Mouse (Mus musculus): ENCODE measurements around the gene Gse1. TPM values are rescaled to one million over a fixed set of nuclear protein-coding genes. Genes with fewer than 3 reads are reported as not detected.

Gse1 gene
- polyA plus RNA-seq, 1 experiment = 14.7 TPM

- no peaks in the 10 kb centered on the region for H3K36me3 ChIP-seq (ENCODE audit: control insufficient read depth, insufficient read depth)
- H3K27me3 ChIP-seq (ENCODE audit: control insufficient read depth, insufficient read depth, insufficient read length) = no peaks in the 10 kb centered on the region
- TF ChIP-seq TCF12 (IDR thresholded peaks at IDR 0.05; ENCODE audit: insufficient read depth, poor library complexity, severe bottlenecking) = no peak
- TF ChIP-seq MYOG (IDR thresholded peaks at IDR 0.05; ENCODE audit: control insufficient read depth in 1 of 3, insufficient read depth in 1 of 3, insufficient read length in 2 of 3, low read depth in 2 of 3) = no peak
- TF ChIP-seq MYOD1 (IDR thresholded peaks at IDR 0.05; ENCODE audit: control insufficient read depth in 1 of 3, insufficient read length in 2 of 3, low read depth in 2 of 3) = no peak
- TF ChIP-seq POLR2AphosphoS2 (IDR thresholded peaks at IDR 0.05; ENCODE audit: insufficient read length, low read depth) = no peak
- no peak for TF ChIP-seq SRF (IDR thresholded peaks at IDR 0.05; ENCODE audit: control insufficient read depth, insufficient read length, low read depth)
- no peak for TF ChIP-seq POLR2A (IDR thresholded peaks at IDR 0.05; ENCODE audit: insufficient read length, low read depth)
- TF ChIP-seq CEBPB (IDR thresholded peaks at IDR 0.05; ENCODE audit: insufficient read depth, poor library complexity, severe bottlenecking) = no peak
- no peak for TF ChIP-seq E2F4 (IDR thresholded peaks at IDR 0.05; ENCODE audit: insufficient read depth)
- TF ChIP-seq MAX (IDR thresholded peaks at IDR 0.05; ENCODE audit: low read depth) = no peak
- no peak for TF ChIP-seq TCF3 (IDR thresholded peaks at IDR 0.05; ENCODE audit: insufficient read length, low read depth)
- no peak for TF ChIP-seq USF1 (IDR thresholded peaks at IDR 0.05; ENCODE audit: low read depth)
- no peak for TF ChIP-seq REST (IDR thresholded peaks at IDR 0.05; ENCODE audit: insufficient read depth, insufficient read length)
- H3K79me2 ChIP-seq (ENCODE audit: control insufficient read depth, insufficient read depth) = peaks cover 35% of the 10 kb centered on the region
- no peak overlapping the region for H3ac ChIP-seq (ENCODE audit: control insufficient read depth, insufficient read length)
- no peak overlapping the region for H3K4me3 ChIP-seq
- no peak overlapping the region for H3K4me2 ChIP-seq (ENCODE audit: low read depth)
Observed at GRCm38 (mm10) chr8:120248451-120248850, 20.2 kb downstream of the Gse1 start.

- H3K36me3 ChIP-seq (ENCODE audit: control insufficient read depth, insufficient read depth) = no peaks in the 10 kb centered on the region
- peak; percentile 7 to 88 (median 37) for TF ChIP-seq MYOG (IDR thresholded peaks at IDR 0.05; ENCODE audit: control insufficient read depth in 1 of 3, insufficient read depth in 1 of 3, insufficient read length in 2 of 3, low read depth in 2 of 3)
- no peak for TF ChIP-seq POLR2AphosphoS2 (IDR thresholded peaks at IDR 0.05; ENCODE audit: insufficient read length, low read depth)
- TF ChIP-seq E2F4 (IDR thresholded peaks at IDR 0.05; ENCODE audit: insufficient read depth) = no peak
- no peak for TF ChIP-seq TCF12 (IDR thresholded peaks at IDR 0.05; ENCODE audit: insufficient read depth, poor library complexity, severe bottlenecking)
- TF ChIP-seq MYOD1 (IDR thresholded peaks at IDR 0.05; ENCODE audit: control insufficient read depth in 1 of 3, insufficient read length in 2 of 3, low read depth in 2 of 3) = peak in 1 of 3 experiments; percentile 77
- no peak for TF ChIP-seq SRF (IDR thresholded peaks at IDR 0.05; ENCODE audit: control insufficient read depth, insufficient read length, low read depth)
- no peak overlapping the region for H3K4me2 ChIP-seq (ENCODE audit: low read depth)
- no peaks in the 10 kb centered on the region for H3K27me3 ChIP-seq (ENCODE audit: control insufficient read depth, insufficient read depth, insufficient read length)
- peak overlapping the region; percentile 5 for H3K4me3 ChIP-seq
- H3ac ChIP-seq (ENCODE audit: control insufficient read depth, insufficient read length) = no peak overlapping the region
- peaks cover 39% of the 10 kb centered on the region for H3K79me2 ChIP-seq (ENCODE audit: control insufficient read depth, insufficient read depth)
Observed at GRCm38 (mm10) chr8:120249800-120250336, 21.6 kb downstream of the Gse1 start.

GRCm38 (mm10) chr8:120250750-120251410 lies 22.6 kb downstream of the Gse1 start:
- Histone ChIP-seq H3K4me2 (ENCODE audit: low read depth) (peak overlapping the region; percentile 53), H3K27me3 (ENCODE audit: control insufficient read depth, insufficient read depth, insufficient read length) (no peaks in the 10 kb centered on the region), H3K36me3 (ENCODE audit: control insufficient read depth, insufficient read depth) (no peaks in the 10 kb centered on the region), H3K79me2 (ENCODE audit: control insufficient read depth, insufficient read depth) (peaks cover 37% of the 10 kb centered on the region), H3K4me3 (peak overlapping the region; percentile 5), H3ac (ENCODE audit: control insufficient read depth, insufficient read length) (no peak overlapping the region)
- TF ChIP-seq MYOG (IDR thresholded peaks at IDR 0.05; ENCODE audit: control insufficient read depth in 1 of 3, insufficient read depth in 1 of 3, insufficient read length in 2 of 3, low read depth in 2 of 3) = peak in 1 of 3 experiments; percentile 40
- no peak for TF ChIP-seq CEBPB (IDR thresholded peaks at IDR 0.05; ENCODE audit: insufficient read depth, poor library complexity, severe bottlenecking)
- TF ChIP-seq POLR2A (IDR thresholded peaks at IDR 0.05; ENCODE audit: insufficient read length, low read depth) = peak; percentile 13
- TF ChIP-seq MYOD1 (IDR thresholded peaks at IDR 0.05; ENCODE audit: control insufficient read depth in 1 of 3, insufficient read length in 2 of 3, low read depth in 2 of 3) = peak in 1 of 3 experiments; percentile 69

GRCm38 (mm10) chr8:120251411-120252035 lies 23.3 kb downstream of the Gse1 start:
- TF ChIP-seq TCF3 (IDR thresholded peaks at IDR 0.05; ENCODE audit: insufficient read length, low read depth) (peak; percentile 32), TCF12 (IDR thresholded peaks at IDR 0.05; ENCODE audit: insufficient read depth, poor library complexity, severe bottlenecking) (peak; percentile 56), MYOD1 (IDR thresholded peaks at IDR 0.05; ENCODE audit: control insufficient read depth in 1 of 3, insufficient read length in 2 of 3, low read depth in 2 of 3) (peak; percentile 84 to 97 (median 94)), MAX (IDR thresholded peaks at IDR 0.05; ENCODE audit: low read depth) (no peak), POLR2AphosphoS2 (IDR thresholded peaks at IDR 0.05; ENCODE audit: insufficient read length, low read depth) (no peak), MYOG (IDR thresholded peaks at IDR 0.05; ENCODE audit: control insufficient read depth in 1 of 3, insufficient read depth in 1 of 3, insufficient read length in 2 of 3, low read depth in 2 of 3) (peak; percentile 78 to 94 (median 87))
- Histone ChIP-seq H3K4me2 (ENCODE audit: low read depth) (peak overlapping the region; percentile 53), H3K36me3 (ENCODE audit: control insufficient read depth, insufficient read depth) (no peaks in the 10 kb centered on the region), H3K79me2 (ENCODE audit: control insufficient read depth, insufficient read depth) (peaks cover 34% of the 10 kb centered on the region), H3ac (ENCODE audit: control insufficient read depth, insufficient read length) (no peak overlapping the region), H3K4me3 (peak overlapping the region; percentile 5), H3K27me3 (ENCODE audit: control insufficient read depth, insufficient read depth, insufficient read length) (no peaks in the 10 kb centered on the region)

GRCm38 (mm10) chr8:120253626-120254025 lies 25.4 kb downstream of the Gse1 start:
- H3K79me2 ChIP-seq (ENCODE audit: control insufficient read depth, insufficient read depth) = peaks cover 28% of the 10 kb centered on the region
- H3ac ChIP-seq (ENCODE audit: control insufficient read depth, insufficient read length) = no peak overlapping the region
- no peak overlapping the region for H3K4me3 ChIP-seq
- H3K36me3 ChIP-seq (ENCODE audit: control insufficient read depth, insufficient read depth) = no peaks in the 10 kb centered on the region
- TF ChIP-seq E2F4 (IDR thresholded peaks at IDR 0.05; ENCODE audit: insufficient read depth) = no peak
- no peak for TF ChIP-seq SRF (IDR thresholded peaks at IDR 0.05; ENCODE audit: control insufficient read depth, insufficient read length, low read depth)
- TF ChIP-seq USF1 (IDR thresholded peaks at IDR 0.05; ENCODE audit: low read depth) = no peak
- no peak for TF ChIP-seq REST (IDR thresholded peaks at IDR 0.05; ENCODE audit: insufficient read depth, insufficient read length)
- TF ChIP-seq MYOD1 (IDR thresholded peaks at IDR 0.05; ENCODE audit: control insufficient read depth in 1 of 3, insufficient read length in 2 of 3, low read depth in 2 of 3) = no peak
- TF ChIP-seq TCF3 (IDR thresholded peaks at IDR 0.05; ENCODE audit: insufficient read length, low read depth) = no peak
- TF ChIP-seq MYOG (IDR thresholded peaks at IDR 0.05; ENCODE audit: control insufficient read depth in 1 of 3, insufficient read depth in 1 of 3, insufficient read length in 2 of 3, low read depth in 2 of 3) = no peak
- TF ChIP-seq MAX (IDR thresholded peaks at IDR 0.05; ENCODE audit: low read depth) = no peak
- TF ChIP-seq CEBPB (IDR thresholded peaks at IDR 0.05; ENCODE audit: insufficient read depth, poor library complexity, severe bottlenecking) = no peak
- H3K27me3 ChIP-seq (ENCODE audit: control insufficient read depth, insufficient read depth, insufficient read length) = no peaks in the 10 kb centered on the region
- no peak overlapping the region for H3K4me2 ChIP-seq (ENCODE audit: low read depth)

All from myocyte (in vitro differentiated cells).